Mouse (Mus musculus) E14TG2a.4 (cell line): Measurements from ENCODE around the gene Rnf38.

Source experiments
- CTCF ChIP-seq: conservative IDR thresholded peaks from 2 replicates; pipeline ENCODE4 v1.5.1; 2014; ENCODE audit warnings: low read length
- POU5F1 ChIP-seq: IDR thresholded peaks from 2 replicates; pipeline ENCODE4 v1.6.1; 2014; ENCODE audit warnings: low read length, borderline replicate concordance

DNA sequence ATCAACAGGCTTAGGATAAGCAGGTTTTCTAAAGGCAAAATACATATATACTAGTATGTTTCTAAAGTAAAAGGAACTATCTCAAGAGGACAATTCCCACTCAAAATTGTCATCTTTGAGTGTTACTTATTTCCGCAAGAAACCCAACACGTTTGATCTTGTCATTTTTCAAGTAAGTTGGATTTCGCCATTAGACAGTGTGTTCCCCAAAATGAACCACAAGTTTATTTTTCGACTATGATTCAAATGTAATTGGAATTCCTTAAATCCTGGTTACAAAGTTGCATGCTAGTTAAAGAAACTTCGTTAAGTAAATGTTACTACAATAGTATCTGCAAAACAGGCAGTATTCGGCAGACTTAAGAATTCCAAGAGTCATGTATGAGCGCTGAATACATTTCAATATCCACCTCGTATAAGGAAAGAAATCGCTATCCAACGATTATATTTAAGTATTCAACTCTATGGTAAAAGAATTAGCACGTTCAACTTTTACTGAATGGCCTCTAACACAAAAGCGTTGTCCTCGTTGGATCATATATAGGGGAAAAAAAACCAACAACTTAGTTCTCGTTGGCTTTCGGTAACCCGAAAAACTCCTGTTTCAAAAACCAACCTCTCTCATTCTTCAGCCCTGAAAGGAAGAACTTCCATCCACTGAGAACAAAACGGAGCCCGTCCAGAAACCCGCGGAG is 66.7 kb downstream of the Rnf38 start:
- no peak for TF ChIP-seq POU5F1
- TF ChIP-seq CTCF = no peak
